Mouse (Mus musculus) embryonic fibroblast, embryonic 13.5 days (primary cell): ENCODE results near the gene Dlgap4. TPM values are rescaled to one million over a fixed set of nuclear protein-coding genes. Genes with fewer than 3 reads are reported as not detected.

Source experiments
- H3K27ac ChIP-seq: 2 replicates; pipeline ENCODE4 v1.5.1; 2012; ENCODE audit warnings: low read length, control low read depth, inconsistent platforms; ENCODE audit not compliant: insufficient read depth
- H3K4me1 ChIP-seq: 2 replicates; pipeline ENCODE4 v1.6.1; 2011; ENCODE audit warnings: low read length; ENCODE audit not compliant: control insufficient read depth, insufficient read depth
- H3K4me3 ChIP-seq: 2 replicates; pipeline ENCODE4 v1.5.1; 2011; ENCODE audit warnings: mild to moderate bottlenecking, control low read depth, low read length; ENCODE audit not compliant: insufficient read depth
- CTCF ChIP-seq: IDR thresholded peaks from 2 replicates; pipeline ENCODE4 v1.5.1; 2011; ENCODE audit warnings: mild to moderate bottlenecking, control low read depth, low read length, moderate library complexity, borderline replicate concordance; ENCODE audit not compliant: insufficient read depth
- POLR2A ChIP-seq: IDR thresholded peaks from 2 replicates; pipeline ENCODE4 v1.6.1; 2011; ENCODE audit warnings: low read depth, mild to moderate bottlenecking, control low read depth, low read length, moderate library complexity
- polyA plus RNA-seq: library from polyadenylated mRNA; stranded (reverse); fragments of >200 nt; gene quantifications from 2 replicates; pipeline ENCODE4 v1.2.4, GENCODE M21; 2011; ENCODE audit warnings: low read depth; ENCODE audit not compliant: missing spikeins, insufficient read length

Gene Dlgap4
- polyA plus RNA-seq, 1 experiment = 58.4 TPM

- no peak overlapping the region for H3K4me3 ChIP-seq
- TF ChIP-seq POLR2A = no peak
- no peak for TF ChIP-seq CTCF
- no peaks in the 10 kb centered on the region for H3K4me1 ChIP-seq
- no peak overlapping the region for H3K27ac ChIP-seq
Observed at GRCm38 (mm10) chr2:156665620-156666196, 52.2 kb downstream of the Dlgap4 start.

GRCm38 (mm10) chr2:156666231-156666630 is 52.7 kb downstream of the Dlgap4 start:
- H3K4me3 ChIP-seq = no peak overlapping the region
- no peak overlapping the region for H3K27ac ChIP-seq
- H3K4me1 ChIP-seq = no peaks in the 10 kb centered on the region
- TF ChIP-seq CTCF = no peak
- TF ChIP-seq POLR2A = no peak

- H3K4me1 ChIP-seq = no peaks in the 10 kb centered on the region
- no peak for TF ChIP-seq POLR2A
- TF ChIP-seq CTCF = no peak
- no peak overlapping the region for H3K27ac ChIP-seq
- H3K4me3 ChIP-seq = no peak overlapping the region
Observed at GRCm38 (mm10) chr2:156667290-156667689, 53.8 kb downstream of the Dlgap4 start.

DNA sequence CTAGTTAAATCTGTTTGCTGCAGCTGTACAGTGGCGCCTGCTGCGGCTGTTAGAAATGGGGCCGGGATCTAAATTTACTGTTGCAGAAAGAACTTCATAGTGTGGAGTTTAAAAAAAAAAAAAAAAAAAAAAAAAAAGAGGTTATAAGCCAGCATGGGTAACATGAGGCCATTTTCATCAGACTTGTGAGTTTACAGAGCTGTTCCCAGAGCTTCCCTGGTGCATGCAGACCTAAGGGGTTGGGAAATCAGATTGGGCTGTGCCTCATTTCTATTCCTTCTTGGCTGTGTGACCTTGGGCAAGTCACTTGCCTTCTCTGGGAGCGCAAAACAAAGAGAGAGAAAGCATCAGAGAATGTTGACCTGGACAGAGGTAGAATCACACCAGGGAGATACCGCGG is 55.1 kb downstream of the Dlgap4 start:
- Histone ChIP-seq H3K4me1 (no peaks in the 10 kb centered on the region), H3K4me3 (no peak overlapping the region), H3K27ac (no peak overlapping the region)
- TF ChIP-seq POLR2A (no peak), CTCF (no peak)

DNA sequence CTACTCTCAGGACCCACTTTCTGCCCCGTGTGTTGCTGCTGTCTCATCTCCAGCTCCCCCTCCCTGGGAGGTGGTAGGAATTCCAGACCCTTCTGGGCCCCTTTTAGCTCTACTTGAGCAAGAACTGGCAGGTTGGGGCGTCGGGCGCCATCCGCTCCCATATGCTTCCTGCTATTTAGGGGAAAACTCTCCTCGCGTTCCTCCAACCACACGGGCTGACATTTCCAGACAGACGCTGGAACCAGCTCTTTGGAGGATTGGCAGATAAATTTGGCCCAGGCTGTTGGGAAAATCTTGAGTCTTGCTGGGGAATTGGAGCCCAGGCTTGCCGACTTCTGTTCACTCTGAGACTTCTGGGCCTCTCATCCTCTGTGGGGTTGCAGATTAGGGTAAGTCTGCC is 59.8 kb downstream of the Dlgap4 start:
- Histone ChIP-seq H3K4me3 (no peak overlapping the region), H3K27ac (no peak overlapping the region), H3K4me1 (no peaks in the 10 kb centered on the region)
- TF ChIP-seq POLR2A = no peak
- no peak for TF ChIP-seq CTCF

DNA sequence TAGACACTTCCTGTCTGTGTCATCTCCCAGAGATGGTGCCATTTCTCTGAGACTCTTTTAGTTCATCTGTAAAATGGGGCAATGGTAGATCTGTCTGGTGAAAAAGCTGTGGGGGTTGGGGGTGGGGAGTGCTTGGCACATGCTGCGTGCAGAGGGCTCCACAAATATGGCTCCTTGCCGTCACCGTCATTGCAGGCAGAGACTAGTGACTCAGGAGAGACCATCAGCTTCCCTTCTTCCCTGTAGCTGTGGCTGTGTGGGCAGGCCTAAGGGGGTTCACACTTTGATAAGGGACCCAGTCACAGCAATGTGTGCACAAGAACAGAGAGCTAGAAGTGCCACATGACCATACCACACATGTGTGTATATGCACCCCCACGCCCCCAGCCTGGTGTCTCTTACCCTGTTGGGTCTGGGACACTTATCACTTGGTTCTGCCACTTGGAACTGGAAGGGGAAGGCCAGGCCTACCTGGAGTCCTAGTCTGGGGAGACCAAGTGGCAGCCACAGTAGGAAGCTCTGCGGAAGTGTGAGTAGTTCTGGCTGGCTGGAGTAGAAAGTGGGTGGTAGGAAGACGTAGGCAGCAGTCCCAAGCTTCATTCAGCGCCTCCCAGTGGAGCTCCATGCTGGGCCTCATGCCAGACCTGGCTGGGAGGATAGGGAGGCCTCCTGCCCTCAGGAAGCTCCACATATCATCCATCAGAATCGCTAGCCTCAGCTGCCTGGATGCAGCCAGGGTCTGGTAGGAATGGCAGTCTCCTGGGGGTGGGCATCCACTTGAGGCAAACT is 60.6 kb downstream of the Dlgap4 start:
- TF ChIP-seq CTCF (no peak), POLR2A (no peak)
- Histone ChIP-seq H3K27ac (no peak overlapping the region), H3K4me3 (no peak overlapping the region), H3K4me1 (no peaks in the 10 kb centered on the region)

GRCm38 (mm10) chr2:156676885-156677284 is 63.4 kb downstream of the Dlgap4 start:
- Histone ChIP-seq H3K27ac (no peak overlapping the region), H3K4me3 (no peak overlapping the region), H3K4me1 (no peaks in the 10 kb centered on the region)
- TF ChIP-seq POLR2A (no peak), CTCF (no peak)

DNA sequence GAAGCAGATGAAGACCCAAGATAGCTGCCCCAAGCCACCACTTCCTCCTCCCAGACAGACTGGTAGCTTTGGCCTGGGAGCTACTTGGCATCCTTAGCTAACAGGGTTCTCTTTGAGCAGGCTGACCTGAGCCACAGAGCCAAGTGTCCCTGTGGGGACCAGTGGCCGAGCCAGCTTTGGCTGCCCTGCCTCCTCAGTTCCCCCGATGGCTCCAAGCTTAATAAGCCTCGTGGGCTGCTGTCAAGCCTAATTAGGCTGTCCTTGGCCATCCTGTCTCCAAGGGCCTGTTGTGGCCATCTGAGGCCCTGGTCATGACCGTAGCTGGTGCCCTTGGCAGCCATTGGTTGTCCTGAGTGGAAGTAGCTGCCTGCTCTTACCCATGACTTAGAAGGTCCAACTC is 64.6 kb downstream of the Dlgap4 start:
- no peaks in the 10 kb centered on the region for H3K4me1 ChIP-seq
- H3K27ac ChIP-seq = no peak overlapping the region
- TF ChIP-seq POLR2A (no peak), CTCF (no peak)
- no peak overlapping the region for H3K4me3 ChIP-seq

DNA sequence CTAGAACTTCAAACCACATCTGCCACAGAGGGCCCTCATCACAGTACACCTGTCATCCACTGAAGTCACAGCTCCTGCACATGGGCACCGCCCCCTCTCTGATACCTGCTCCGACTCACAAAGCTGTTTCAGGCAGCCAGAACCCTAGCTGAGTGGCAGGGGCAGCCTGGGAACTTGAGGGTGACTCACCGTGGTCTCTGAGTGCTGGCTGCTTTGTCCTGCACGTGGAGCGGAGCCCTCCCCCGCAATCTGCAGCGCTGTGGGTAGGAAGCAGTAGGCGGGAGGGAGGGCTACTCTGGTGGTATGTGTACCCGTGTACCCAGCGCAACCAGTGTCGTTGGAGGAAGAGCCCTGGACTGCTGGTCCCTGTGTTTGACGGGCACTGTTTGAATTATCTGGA is 69.5 kb downstream of the Dlgap4 start:
- TF ChIP-seq CTCF (no peak), POLR2A (no peak)

DNA sequence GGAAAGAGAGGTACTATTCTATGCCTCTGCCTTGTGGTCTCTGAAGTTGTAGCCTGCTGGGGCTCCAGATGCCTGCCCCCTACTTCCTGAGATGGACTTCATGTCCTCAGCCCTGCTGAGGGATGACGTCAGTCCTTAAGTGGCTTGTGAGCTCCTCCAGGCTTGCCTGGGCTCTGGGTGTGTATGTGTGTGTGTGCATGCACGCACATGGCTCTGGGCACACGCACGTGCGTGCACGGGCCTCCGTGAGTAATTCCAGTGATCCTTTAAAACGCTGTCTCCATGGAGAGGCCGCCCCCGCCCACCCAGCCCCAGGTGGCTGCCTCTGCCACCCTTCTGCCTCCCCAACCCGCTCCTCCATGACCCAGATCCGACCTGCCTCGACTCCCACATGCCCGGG is 72.5 kb downstream of the Dlgap4 start:
- no peak for TF ChIP-seq POLR2A
- TF ChIP-seq CTCF = no peak
- Histone ChIP-seq H3K4me3 (no peak overlapping the region), H3K4me1 (no peaks in the 10 kb centered on the region), H3K27ac (no peak overlapping the region)

More for the DNA sequence above, 69.5 kb downstream of the Dlgap4 start:
- Histone ChIP-seq H3K27ac (no peak overlapping the region), H3K4me1 (no peaks in the 10 kb centered on the region), H3K4me3 (no peak overlapping the region)

- TF ChIP-seq CTCF (no peak), POLR2A (no peak)
- no peak overlapping the region for H3K4me3 ChIP-seq
- H3K4me1 ChIP-seq = no peaks in the 10 kb centered on the region
- H3K27ac ChIP-seq = no peak overlapping the region
Observed at GRCm38 (mm10) chr2:156686754-156687153, 73.2 kb downstream of the Dlgap4 start.
